Mouse (Mus musculus): ENCODE results near the gene Slc4a7. TPM values are rescaled to one million over a fixed set of nuclear protein-coding genes. Genes with fewer than 3 reads are reported as not detected.

Gene Slc4a7
- polyA plus RNA-seq, 1 experiment from 2014 or later: 10.5 TPM

DNA sequence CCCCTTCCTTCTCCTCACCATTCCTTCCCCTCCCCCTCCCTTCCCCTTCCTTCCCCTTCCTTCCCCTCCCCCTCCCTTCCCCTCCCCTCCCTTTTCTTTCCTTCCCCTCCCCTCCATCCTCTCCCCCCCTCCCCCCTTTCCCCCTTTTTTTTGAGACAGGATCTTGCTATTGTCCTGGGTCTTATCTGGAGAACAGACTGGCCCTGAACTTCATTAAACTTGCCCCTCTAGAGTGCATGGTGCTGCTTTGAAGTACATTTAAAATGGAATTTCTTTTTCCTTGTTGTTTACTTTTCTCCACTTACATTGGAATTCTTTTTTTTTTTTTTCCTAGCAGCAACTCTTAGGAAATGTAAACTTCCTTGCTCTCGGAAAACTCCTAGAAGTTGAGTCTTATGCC lies 6.9 kb downstream of the Slc4a7 start:
- Histone ChIP-seq H3K27ac (no peak overlapping the region), H3K9ac (ENCODE audit: low read depth, low read length) (no peak overlapping the region), H3K4me1 (replicated peaks; ENCODE audit: insufficient read depth, low read length) (0 out of 2 replicates have a peak, but pooled peaks cover 6% of the 10 kb centered on the region), H3K27me3 (ENCODE audit: insufficient read depth, low read length) (no peaks in the 10 kb centered on the region), H3K36me3 (ENCODE audit: insufficient read depth, low read length) (peaks cover 4% of the 10 kb centered on the region; the same call in 1 of the 2 replicates), H3K4me2 (ENCODE audit: low read length) (no peak overlapping the region), H3K9me3 (replicated peaks; ENCODE audit: low read length) (no peaks in the 10 kb centered on the region), H3K4me3 (replicated peaks; ENCODE audit: low read depth, low read length) (no peak overlapping the region)
- no peak for TF ChIP-seq CTCF (IDR thresholded peaks at IDR 0.05; ENCODE audit: low read depth)
- DNase-seq (ENCODE audit: low spot score) (no peak), ATAC-seq (replicated peaks; ENCODE audit: low FRiP score, low read depth) (no peak)
- WGBS: 77% methylated on average over 1 of the region's 1 CpGs

DNA sequence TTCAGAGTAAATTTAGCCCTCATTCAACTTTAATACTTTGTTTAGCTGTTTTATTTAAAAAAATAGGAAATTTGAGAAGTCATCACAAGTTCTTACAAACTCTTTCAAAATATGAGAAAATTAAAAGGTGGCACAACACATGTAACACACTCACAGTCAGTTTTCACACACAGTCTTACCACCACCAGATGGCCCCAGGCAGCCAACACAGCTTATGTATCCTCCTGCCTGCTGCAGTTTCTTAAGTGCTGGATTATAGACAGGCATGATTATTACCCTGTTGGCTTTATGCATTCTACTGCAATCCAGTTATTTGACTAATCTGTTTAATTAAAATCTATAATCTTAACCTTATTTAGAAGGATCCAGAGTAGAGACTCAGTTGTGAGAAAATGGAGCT lies 12.1 kb downstream of the Slc4a7 start:
- DNase-seq (ENCODE audit: low spot score) (no peak), ATAC-seq (replicated peaks; ENCODE audit: low FRiP score, low read depth) (no peak)
- H3K4me1 ChIP-seq (replicated peaks; ENCODE audit: insufficient read depth, low read length): no peaks in the 10 kb centered on the region
- H3K4me3 ChIP-seq (replicated peaks; ENCODE audit: low read depth, low read length): no peak overlapping the region
- H3K9ac ChIP-seq (ENCODE audit: low read depth, low read length): no peak overlapping the region
- H3K4me2 ChIP-seq (ENCODE audit: low read length): no peak overlapping the region
- H3K27me3 ChIP-seq (ENCODE audit: insufficient read depth, low read length): no peaks in the 10 kb centered on the region
- H3K27ac ChIP-seq: no peak overlapping the region
- H3K36me3 ChIP-seq (ENCODE audit: insufficient read depth, low read length): peaks cover 4% of the 10 kb centered on the region; the same call in 1 of the 2 replicates
- no peaks in the 10 kb centered on the region for H3K9me3 ChIP-seq (replicated peaks; ENCODE audit: low read length)
- peak; percentile 55 for TF ChIP-seq CTCF (IDR thresholded peaks at IDR 0.05; ENCODE audit: low read depth)

DNA sequence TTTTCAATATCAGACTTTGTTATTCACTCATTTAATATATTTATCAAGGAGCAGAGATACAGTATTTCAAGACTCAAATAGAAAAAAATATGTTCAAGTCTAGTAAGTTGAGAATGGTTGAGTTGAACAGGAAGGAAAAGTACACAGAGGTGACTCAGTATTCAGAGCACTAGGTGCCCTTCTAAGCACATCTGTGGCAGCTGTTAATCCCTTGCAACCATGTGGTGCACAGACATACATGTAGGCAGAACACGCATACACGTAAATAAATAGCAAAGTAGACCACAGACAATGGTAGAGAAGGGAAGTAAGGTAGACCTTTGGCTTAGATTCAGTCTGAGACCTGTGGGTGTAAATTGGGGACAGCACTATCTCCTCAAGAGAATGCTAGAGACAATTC lies 13.7 kb downstream of the Slc4a7 start:
- WGBS: 94% methylated on average over 2 of the region's 2 CpGs
- DNase-seq (ENCODE audit: low spot score): no peak
- Histone ChIP-seq H3K9me3 (replicated peaks; ENCODE audit: low read length) (no peaks in the 10 kb centered on the region), H3K4me1 (replicated peaks; ENCODE audit: insufficient read depth, low read length) (no peaks in the 10 kb centered on the region), H3K4me2 (ENCODE audit: low read length) (no peak overlapping the region), H3K9ac (ENCODE audit: low read depth, low read length) (no peak overlapping the region), H3K27ac (no peak overlapping the region), H3K4me3 (replicated peaks; ENCODE audit: low read depth, low read length) (no peak overlapping the region), H3K27me3 (ENCODE audit: insufficient read depth, low read length) (no peaks in the 10 kb centered on the region), H3K36me3 (ENCODE audit: insufficient read depth, low read length) (peaks cover under 1% of the 10 kb centered on the region; the same call in 1 of the 2 replicates)
- TF ChIP-seq CTCF (IDR thresholded peaks at IDR 0.05; ENCODE audit: low read depth): no peak
- no peak for ATAC-seq (replicated peaks; ENCODE audit: low FRiP score, low read depth)

DNA sequence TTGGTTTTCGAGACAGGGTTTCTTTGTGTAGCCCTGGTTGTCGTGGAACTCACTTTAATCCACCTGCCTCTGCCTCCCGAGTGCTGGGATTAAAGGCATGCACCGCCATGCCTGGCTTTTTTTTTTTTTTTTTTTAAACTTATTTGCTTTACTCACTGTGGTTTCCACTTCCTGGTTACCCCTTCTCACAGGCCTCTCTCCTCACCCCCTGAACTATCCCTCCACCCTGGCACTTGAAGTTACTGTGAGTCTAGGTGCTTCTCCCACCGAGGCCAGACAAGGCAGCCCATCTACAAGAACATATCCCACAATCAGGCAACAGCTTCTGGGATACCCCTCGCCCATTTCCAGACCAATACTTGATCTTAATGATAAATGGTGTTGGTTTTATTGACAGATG lies 14.8 kb downstream of the Slc4a7 start:
- H3K4me3 ChIP-seq (replicated peaks; ENCODE audit: low read depth, low read length): no peak overlapping the region
- DNase-seq (ENCODE audit: low spot score) (no peak), ATAC-seq (replicated peaks; ENCODE audit: low FRiP score, low read depth) (no peak)
- H3K4me1 ChIP-seq (replicated peaks; ENCODE audit: insufficient read depth, low read length): no peaks in the 10 kb centered on the region
- no peak overlapping the region for H3K27ac ChIP-seq
- no peak overlapping the region for H3K4me2 ChIP-seq (ENCODE audit: low read length)
- WGBS: 86% methylated on average over 6 of the region's 6 CpGs
- no peaks in the 10 kb centered on the region for H3K27me3 ChIP-seq (ENCODE audit: insufficient read depth, low read length)
- no peaks in the 10 kb centered on the region for H3K36me3 ChIP-seq (ENCODE audit: insufficient read depth, low read length)
- H3K9me3 ChIP-seq (replicated peaks; ENCODE audit: low read length): no peaks in the 10 kb centered on the region
- no peak overlapping the region for H3K9ac ChIP-seq (ENCODE audit: low read depth, low read length)
- no peak for TF ChIP-seq CTCF (IDR thresholded peaks at IDR 0.05; ENCODE audit: low read depth)

DNA sequence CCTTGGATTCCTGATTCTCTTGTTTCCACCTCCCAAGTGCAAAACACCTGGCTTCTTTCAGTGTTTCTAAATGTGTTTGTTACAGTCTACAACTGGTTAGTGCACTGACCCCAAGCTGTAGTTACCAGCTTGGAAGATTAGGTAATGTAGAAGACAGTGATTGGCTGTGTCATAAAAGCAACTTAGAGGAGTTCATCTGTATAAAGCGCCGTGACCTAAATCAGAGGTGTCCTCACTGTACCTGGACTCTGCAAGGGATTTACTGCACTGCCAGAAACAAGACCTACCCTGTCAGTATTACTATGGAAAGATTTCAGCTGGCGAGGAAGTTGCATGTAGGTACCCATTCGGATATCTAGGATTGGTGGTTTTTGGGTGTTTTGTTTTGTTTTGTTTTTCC lies 16.5 kb downstream of the Slc4a7 start:
- no peak for TF ChIP-seq CTCF (IDR thresholded peaks at IDR 0.05; ENCODE audit: low read depth)
- Histone ChIP-seq H3K27me3 (ENCODE audit: insufficient read depth, low read length) (no peaks in the 10 kb centered on the region), H3K4me3 (replicated peaks; ENCODE audit: low read depth, low read length) (no peak overlapping the region), H3K4me1 (replicated peaks; ENCODE audit: insufficient read depth, low read length) (no peaks in the 10 kb centered on the region), H3K9me3 (replicated peaks; ENCODE audit: low read length) (no peaks in the 10 kb centered on the region), H3K9ac (ENCODE audit: low read depth, low read length) (no peak overlapping the region), H3K4me2 (ENCODE audit: low read length) (no peak overlapping the region), H3K36me3 (ENCODE audit: insufficient read depth, low read length) (no peaks in the 10 kb centered on the region), H3K27ac (no peak overlapping the region)
- DNase-seq (ENCODE audit: low spot score): no peak
- WGBS: 86% methylated on average over 4 of the region's 4 CpGs
- no peak for ATAC-seq (replicated peaks; ENCODE audit: low FRiP score, low read depth)

DNA sequence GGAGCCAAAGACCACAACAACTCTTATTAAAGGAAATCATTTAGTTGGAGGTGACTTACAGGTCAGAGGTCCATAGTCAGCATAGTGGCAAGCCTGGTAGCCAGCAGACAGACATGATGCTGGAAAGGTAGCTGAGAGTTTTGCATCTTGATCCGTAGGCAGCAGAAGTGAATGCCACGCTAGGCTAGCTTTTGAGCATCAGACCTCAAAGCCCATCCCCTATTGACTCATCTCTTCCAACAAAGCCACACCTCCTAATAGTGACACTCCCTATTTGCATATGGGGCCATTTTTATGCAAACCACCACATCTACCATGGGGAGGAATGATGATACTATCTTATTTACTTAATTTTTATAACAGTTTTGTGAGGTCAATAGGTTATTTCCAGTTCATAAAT lies 79.1 kb downstream of the Slc4a7 start:
- 0 out of 2 replicates have a peak, but pooled peaks cover 2% of the 10 kb centered on the region for H3K36me3 ChIP-seq (ENCODE audit: insufficient read depth, low read length)
- no peak for TF ChIP-seq CTCF (IDR thresholded peaks at IDR 0.05; ENCODE audit: low read depth)
- H3K9ac ChIP-seq (ENCODE audit: low read depth, low read length): no peak overlapping the region
- no peaks in the 10 kb centered on the region for H3K27me3 ChIP-seq (ENCODE audit: insufficient read depth, low read length)
- H3K9me3 ChIP-seq (replicated peaks; ENCODE audit: low read length): no peaks in the 10 kb centered on the region
- no peak overlapping the region for H3K4me3 ChIP-seq (replicated peaks; ENCODE audit: low read depth, low read length)
- DNase-seq (ENCODE audit: low spot score) (no peak), ATAC-seq (replicated peaks; ENCODE audit: low FRiP score, low read depth) (no peak)
- H3K4me1 ChIP-seq (replicated peaks; ENCODE audit: insufficient read depth, low read length): no peaks in the 10 kb centered on the region
- WGBS: 82% methylated on average over 2 of the region's 2 CpGs
- no peak overlapping the region for H3K27ac ChIP-seq
- no peak overlapping the region for H3K4me2 ChIP-seq (ENCODE audit: low read length)

DNA sequence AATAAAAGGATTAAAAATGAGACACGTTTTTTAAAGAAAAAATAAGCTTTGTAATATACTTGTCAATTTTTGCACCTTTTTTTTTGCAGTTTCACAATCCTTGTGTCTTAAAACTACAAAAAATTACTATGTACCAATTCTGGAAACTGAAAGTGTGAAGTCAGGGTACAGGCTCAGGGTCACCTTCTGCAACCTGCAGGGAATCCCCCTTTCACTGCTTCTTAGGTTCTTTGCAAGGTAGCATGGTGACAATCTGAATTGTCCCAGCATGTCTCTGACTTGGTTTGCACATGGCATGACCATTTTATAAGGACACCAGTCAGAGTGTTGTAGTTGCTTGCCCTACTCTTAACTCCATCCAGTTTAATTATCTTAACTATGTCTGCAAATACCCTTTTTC lies 82.1 kb downstream of the Slc4a7 start:
- no peak for ATAC-seq (replicated peaks; ENCODE audit: low FRiP score, low read depth)
- Histone ChIP-seq H3K27me3 (ENCODE audit: insufficient read depth, low read length) (no peaks in the 10 kb centered on the region), H3K4me3 (replicated peaks; ENCODE audit: low read depth, low read length) (no peak overlapping the region), H3K9ac (ENCODE audit: low read depth, low read length) (no peak overlapping the region), H3K4me2 (ENCODE audit: low read length) (no peak overlapping the region), H3K36me3 (ENCODE audit: insufficient read depth, low read length) (peaks cover 8% of the 10 kb centered on the region), H3K27ac (no peak overlapping the region), H3K4me1 (replicated peaks; ENCODE audit: insufficient read depth, low read length) (no peaks in the 10 kb centered on the region), H3K9me3 (replicated peaks; ENCODE audit: low read length) (no peaks in the 10 kb centered on the region)
- no peak for TF ChIP-seq CTCF (IDR thresholded peaks at IDR 0.05; ENCODE audit: low read depth)
- WGBS: 88% methylated on average over 1 of the region's 1 CpGs
- DNase-seq (ENCODE audit: low spot score): no peak

All from kidney, postnatal 0 days (tissue).